29 mouse cellular contexts compared by ENCODE assay signal in genomic region chr13:73077866-73078430, GRCm38 (mm10).
DNase-seq lines count a peak whose midpoint lies in the region; ATAC-seq and TF ChIP-seq lines count a peak whose summit lies in the region.
"Had no signal": no experiment of that assay in that cellular context is flagged by ENCODE, and none has a peak within 500 bp of the region (broad histone marks: within the 10 kb centered on the region; RNA-seq: fewer than 3 reads in every experiment).

No protein-coding gene starts in this region.

- intact Hi-C loops in heart, adult 2 months (cut with DNase I) = no loop called here
- intact Hi-C loops in left cerebral cortex, postnatal 14 days (cut with DNase I) = no loop called here

- no peak for TF ChIP-seq POLR2A in heart, adult 2 months (IDR thresholded peaks at IDR 0.05; ENCODE audit: insufficient read depth, low read depth, low read length)

- TF ChIP-seq EP300 in heart, adult 2 months (IDR thresholded peaks at IDR 0.05; ENCODE audit: insufficient read depth, low read depth, low read length) = no peak

- no peaks in the 10 kb centered on the region for H3K9me3 ChIP-seq in heart, embryonic 13.5 days
- H3K9me3 ChIP-seq in kidney, postnatal 0 days (replicated peaks; ENCODE audit: low read length) = no peaks in the 10 kb centered on the region
- H3K9me3 ChIP-seq: embryonic facial prominence, embryonic 12.5 days; midbrain, embryonic 15.5 days; neural tube, embryonic 15.5 days had no signal

- no peak for DNase-seq in heart, adult 8-10 months (ENCODE audit: low spot score)
- peak; percentile 25 for DNase-seq in heart, postnatal 4 days
- no peak for DNase-seq in heart, adult 2 months
- no peak for DNase-seq in kidney, postnatal 0 days (ENCODE audit: low spot score)
- no peak for DNase-seq in kidney, postnatal 25 days
- no peak for DNase-seq in left cerebral cortex, postnatal 14 days (ENCODE audit: low spot score in 2 of 2)
- DNase-seq: adrenal gland, postnatal 14 days; B cell, adult 2 months; cerebellum, adult 11-12 months; cerebellum, adult 9-11 months; embryo, embryonic 11 days; gastrocnemius, postnatal 14 days; layer of hippocampus, adult 9-11 months; liver; lung, adult 2 months; lung, postnatal 10 days; retina, postnatal 1 day; right cerebral cortex, postnatal 14 days; thymus, postnatal 4 days had no signal

- H3K4me2 ChIP-seq in heart, embryonic 13.5 days = no peak overlapping the region
- H3K4me2 ChIP-seq in kidney, postnatal 0 days (ENCODE audit: low read length) = no peak overlapping the region
- H3K4me2 ChIP-seq: embryonic facial prominence, embryonic 12.5 days; midbrain, embryonic 15.5 days; neural tube, embryonic 15.5 days had no signal

- no peak overlapping the region for H3K4me3 ChIP-seq in heart, embryonic 13.5 days
- H3K4me3 ChIP-seq in heart, adult 2 months = no peak overlapping the region
- no peak overlapping the region for H3K4me3 ChIP-seq in kidney, postnatal 0 days (replicated peaks; ENCODE audit: low read depth, low read length)
- H3K4me3 ChIP-seq: embryonic facial prominence, embryonic 12.5 days; midbrain, embryonic 15.5 days; neural tube, embryonic 15.5 days had no signal

- no peaks in the 10 kb centered on the region for H3K36me3 ChIP-seq in heart, embryonic 13.5 days
- H3K36me3 ChIP-seq in heart, adult 2 months (ENCODE audit: control insufficient read depth, insufficient read depth, low read length) = no peaks in the 10 kb centered on the region
- H3K36me3 ChIP-seq in kidney, postnatal 0 days (ENCODE audit: insufficient read depth, low read length) = no peaks in the 10 kb centered on the region
- H3K36me3 ChIP-seq: embryonic facial prominence, embryonic 12.5 days; midbrain, embryonic 15.5 days; neural tube, embryonic 15.5 days had no signal

- no peaks in the 10 kb centered on the region for H3K79me2 ChIP-seq in heart, adult 2 months (replicated peaks; ENCODE audit: control insufficient read depth, insufficient read depth, low read length)

- H3K4me1 ChIP-seq in heart, embryonic 13.5 days = peaks cover 47% of the 10 kb centered on the region
- H3K4me1 ChIP-seq in heart, adult 2 months (ENCODE audit: control insufficient read depth, insufficient read depth, low read length) = no peaks in the 10 kb centered on the region
- no peaks in the 10 kb centered on the region for H3K4me1 ChIP-seq in kidney, postnatal 0 days (replicated peaks; ENCODE audit: insufficient read depth, low read length)
- H3K4me1 ChIP-seq: embryonic facial prominence, embryonic 12.5 days; midbrain, embryonic 15.5 days; neural tube, embryonic 15.5 days had no signal

- H3K27me3 ChIP-seq in heart, embryonic 13.5 days (replicated peaks) = peaks cover under 1% of the 10 kb centered on the region; the same call in 1 of the 2 replicates
- H3K27me3 ChIP-seq in heart, adult 2 months (ENCODE audit: control insufficient read depth, insufficient read depth, low read length) = no peaks in the 10 kb centered on the region
- H3K27me3 ChIP-seq in kidney, postnatal 0 days (ENCODE audit: insufficient read depth, low read length) = no peaks in the 10 kb centered on the region
- H3K27me3 ChIP-seq: embryonic facial prominence, embryonic 12.5 days; midbrain, embryonic 15.5 days had no signal

- no peak for TF ChIP-seq CTCF in heart, adult 2 months (IDR thresholded peaks at IDR 0.05)
- no peak for TF ChIP-seq CTCF in kidney, postnatal 0 days (IDR thresholded peaks at IDR 0.05; ENCODE audit: low read depth)

- no peak overlapping the region for H3K9ac ChIP-seq in heart, embryonic 13.5 days
- H3K9ac ChIP-seq in heart, adult 2 months (ENCODE audit: low read depth, low read length) = no peak overlapping the region
- no peak overlapping the region for H3K9ac ChIP-seq in kidney, postnatal 0 days (ENCODE audit: low read depth, low read length)
- H3K9ac ChIP-seq: embryonic facial prominence, embryonic 12.5 days; liver, embryonic 14.5 days; midbrain, embryonic 15.5 days; neural tube, embryonic 15.5 days had no signal

- no peak for ATAC-seq in heart, embryonic 13.5 days (ENCODE audit: extremely low read depth, insufficient number of reproducible peaks, low FRiP score, low TSS enrichment)
- ATAC-seq in kidney, postnatal 0 days (replicated peaks; ENCODE audit: low FRiP score, low read depth) = 0 out of 2 replicates have a peak, but pooled peaks have one; percentile 49
- ATAC-seq: activated CD4-positive, CD25-positive, alpha-beta regulatory T cell, adult 4 months; forebrain, embryonic 14.5 days; hindbrain, embryonic 16.5 days; intestine, embryonic 16.5 days; midbrain, embryonic 15.5 days had no signal

- 51% methylated on average over 2 of the region's 2 CpGs for WGBS in heart, embryonic 13.5 days
- WGBS in heart, adult 2 months = 42% methylated on average over 2 of the region's 2 CpGs
- WGBS in kidney, postnatal 0 days = 54% methylated on average over 2 of the region's 2 CpGs

- peak overlapping the region; percentile 78 for H3K27ac ChIP-seq in heart, embryonic 13.5 days (replicated peaks)
- no peak overlapping the region for H3K27ac ChIP-seq in heart, adult 2 months
- H3K27ac ChIP-seq in kidney, postnatal 0 days = no peak overlapping the region
- H3K27ac ChIP-seq: embryonic facial prominence, embryonic 12.5 days; liver, embryonic 14.5 days; macrophage; midbrain, embryonic 15.5 days; neural tube, embryonic 15.5 days had no signal
